Mouse (Mus musculus) spleen, adult 2 months (tissue): ENCODE data around the gene Klf7. TPM values are rescaled to one million over a fixed set of nuclear protein-coding genes. Genes with fewer than 3 reads are reported as not detected.

Experiments
- DNase-seq, 2 experiments: peaks; one replicate each; pipeline versions ENCODE4 v3.0.0 to v3.0.0-alpha.2; 2012 to 2021; ENCODE audit warnings: low spot score in 2 of 2, low read depth in 1 of 2
- H3K27ac ChIP-seq: fragments of 200-500 bp; 2 replicates; pipeline ENCODE4 v1.5.1; 2012; ENCODE audit warnings: low read length, inconsistent platforms; ENCODE audit not compliant: insufficient read depth
- H3K27me3 ChIP-seq: fragments of 200-500 bp; 2 replicates; pipeline ENCODE4 v1.6.1; 2012; ENCODE audit warnings: mild to moderate bottlenecking, moderate library complexity, low read length, inconsistent platforms; ENCODE audit not compliant: control insufficient read depth, insufficient read depth
- H3K36me3 ChIP-seq: fragments of 200-500 bp; 2 replicates; pipeline ENCODE4 v1.6.1; 2012; ENCODE audit warnings: mild to moderate bottlenecking, low read length, inconsistent platforms; ENCODE audit not compliant: control insufficient read depth, insufficient read depth
- H3K4me1 ChIP-seq: fragments of 200-500 bp; 2 replicates; pipeline ENCODE4 v1.6.1; 2011; ENCODE audit warnings: inconsistent platforms; ENCODE audit not compliant: control insufficient read depth, insufficient read depth, insufficient read length
- H3K4me3 ChIP-seq: fragments of 200-500 bp; 2 replicates; pipeline ENCODE4 v1.5.1; 2011; ENCODE audit warnings: mild to moderate bottlenecking, inconsistent platforms; ENCODE audit not compliant: insufficient read depth, insufficient read length; ENCODE audit errors: extremely low read depth
- CTCF ChIP-seq: fragments of 200-500 bp; IDR thresholded peaks from 2 replicates; pipeline ENCODE4 v1.5.1; 2011; ENCODE audit warnings: mild to moderate bottlenecking, inconsistent platforms; ENCODE audit not compliant: insufficient read depth, insufficient read length, insufficient replicate concordance; ENCODE audit errors: extremely low read depth
- POLR2A ChIP-seq: fragments of 200-500 bp; IDR thresholded peaks from 2 replicates; pipeline ENCODE4 v1.6.1; 2011; ENCODE audit warnings: low read depth, low read length, inconsistent platforms
- WGBS: fragments of 180-500 bp; shearing (Covaris S2); methylation state at CpG from one replicate; pipeline ENCODE4 v1.1.7; 2018; 5-methylcytosine and 5-hydroxymethylcytosine counted together
- polyA plus RNA-seq: library from polyadenylated mRNA; depleted of rRNA; stranded (reverse); fragments of >200 nt; gene quantifications from 2 replicates; pipeline ENCODE4 v1.2.3, GENCODE M21; 2012

The Klf7 gene
- polyA plus RNA-seq, 1 experiment, result 11.5 TPM

- Histone ChIP-seq H3K36me3 (no peaks in the 10 kb centered on the region), H3K27ac (no peak overlapping the region), H3K27me3 (no peaks in the 10 kb centered on the region), H3K4me1 (peaks cover 6% of the 10 kb centered on the region; the same call in 1 of the 2 replicates), H3K4me3 (no peak overlapping the region)
- DNase-seq, result no peak
- no peak for TF ChIP-seq POLR2A
- no peak for TF ChIP-seq CTCF
- 43% methylated on average over 3 of the region's 3 CpGs for WGBS
These were observed 37.4 kb downstream of the Klf7 start for GRCm38 (mm10) chr1:64084706-64085105.

- no peak for DNase-seq
- no peaks in the 10 kb centered on the region for H3K27me3 ChIP-seq
- no peak overlapping the region for H3K4me3 ChIP-seq
- WGBS, result 88% methylated on average over 1 of the region's 1 CpGs
- TF ChIP-seq CTCF, result no peak
- no peak for TF ChIP-seq POLR2A
- 0 out of 2 replicates have a peak, but pooled peaks cover 2% of the 10 kb centered on the region for H3K36me3 ChIP-seq
- no peak overlapping the region for H3K27ac ChIP-seq
- H3K4me1 ChIP-seq, result no peaks in the 10 kb centered on the region; the same call in 1 of the 2 replicates
These were observed 40.3 kb downstream of the Klf7 start for GRCm38 (mm10) chr1:64081791-64082190.

- no peaks in the 10 kb centered on the region for H3K27me3 ChIP-seq
- 0 out of 2 replicates have a peak, but pooled peaks cover 2% of the 10 kb centered on the region for H3K36me3 ChIP-seq
- WGBS, result 62% methylated on average over 2 of the region's 2 CpGs
- no peak for DNase-seq
- H3K27ac ChIP-seq, result no peak overlapping the region
- no peaks in the 10 kb centered on the region; the same call in 1 of the 2 replicates for H3K4me1 ChIP-seq
- no peak overlapping the region for H3K4me3 ChIP-seq
- TF ChIP-seq CTCF (no peak), POLR2A (no peak)
These were observed 40.9 kb downstream of the Klf7 start for GRCm38 (mm10) chr1:64081217-64081616.

- no peak for DNase-seq
- TF ChIP-seq CTCF (no peak), POLR2A (no peak)
- Histone ChIP-seq H3K4me1 (no peaks in the 10 kb centered on the region; the same call in 1 of the 2 replicates), H3K27ac (no peak overlapping the region), H3K4me3 (no peak overlapping the region), H3K36me3 (peaks cover 2% of the 10 kb centered on the region; the same call in 1 of the 2 replicates), H3K27me3 (no peaks in the 10 kb centered on the region)
- 54% methylated on average over 2 of the region's 2 CpGs for WGBS
These were observed 41.8 kb downstream of the Klf7 start for GRCm38 (mm10) chr1:64080263-64080662.

- H3K27me3 ChIP-seq, result no peaks in the 10 kb centered on the region
- TF ChIP-seq CTCF, result no peak
- no peak for TF ChIP-seq POLR2A
- peak overlapping the region; percentile 48 for H3K4me3 ChIP-seq
- H3K36me3 ChIP-seq, result peaks cover 8% of the 10 kb centered on the region; the same call in 1 of the 2 replicates
- 54% methylated on average over 20 of the region's 20 CpGs for WGBS
- DNase-seq, result peak; percentile 30 to 48
- no peaks in the 10 kb centered on the region; the same call in 1 of the 2 replicates for H3K4me1 ChIP-seq
- H3K27ac ChIP-seq, result peak overlapping the region; percentile 80
These were observed 43.3 kb downstream of the Klf7 start for GRCm38 (mm10) chr1:64078747-64079211.

GRCm38 (mm10) chr1:64078011-64078746 is 43.9 kb downstream of the Klf7 start:
- Histone ChIP-seq H3K27ac (peak overlapping the region; percentile 80), H3K27me3 (no peaks in the 10 kb centered on the region), H3K36me3 (peaks cover 8% of the 10 kb centered on the region; the same call in 1 of the 2 replicates), H3K4me3 (peak overlapping the region; percentile 48), H3K4me1 (no peaks in the 10 kb centered on the region; the same call in 1 of the 2 replicates)
- TF ChIP-seq CTCF (no peak), POLR2A (no peak)
- 61% methylated on average over 9 of the region's 9 CpGs for WGBS
- DNase-seq, result peak; percentile 24 to 37

- 94% methylated on average over 5 of the region's 5 CpGs for WGBS
- Histone ChIP-seq H3K4me1 (no peaks in the 10 kb centered on the region), H3K4me3 (no peak overlapping the region), H3K36me3 (peaks cover 8% of the 10 kb centered on the region; the same call in 1 of the 2 replicates), H3K27ac (no peak overlapping the region), H3K27me3 (no peaks in the 10 kb centered on the region)
- TF ChIP-seq POLR2A (no peak), CTCF (no peak)
- DNase-seq, result no peak
These were observed 48.0 kb downstream of the Klf7 start for GRCm38 (mm10) chr1:64074051-64074450.
